Mouse (Mus musculus): Measurements from ENCODE around the gene Olfr670.
"Not testable (repeated sequence)": the region's sequence is repeated elsewhere in the genome, so short reads cannot be mapped to it uniquely, and the experiment has no call there.

The Olfr670 gene

GRCm38 (mm10) chr7:104962520-104962919, at the start of gene Olfr670:
Olfr670 (minus strand) TSS chr7:104962620.
- DNase-seq (ENCODE audit: low read depth, low spot score), result peak; percentile 2

DNA sequence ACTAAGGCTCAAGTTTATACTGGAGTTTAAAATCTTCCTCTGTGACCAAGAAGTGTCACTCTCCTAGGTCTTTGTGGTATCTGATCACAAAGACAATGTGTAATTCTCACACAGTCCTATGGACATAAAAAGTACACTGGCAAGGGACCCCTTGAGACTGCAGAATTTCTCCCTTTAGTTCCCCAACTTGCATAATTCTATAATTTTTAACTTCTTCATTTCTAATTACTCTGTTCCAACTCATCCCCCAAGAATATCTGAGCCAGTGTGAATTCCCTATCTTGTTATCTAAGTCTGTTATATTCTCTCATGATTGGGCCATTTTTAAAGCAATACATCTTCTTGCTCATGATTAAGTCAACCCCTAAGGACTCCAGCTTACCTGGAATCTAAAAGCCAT, 39.5 kb upstream of the Olfr670 start, which contains the start of gene Olfr672:
Olfr672 (minus strand) TSS at position 101 of the 400 bp plus-strand sequence.
- no peak for DNase-seq (ENCODE audit: low read depth, low spot score)

DNA sequence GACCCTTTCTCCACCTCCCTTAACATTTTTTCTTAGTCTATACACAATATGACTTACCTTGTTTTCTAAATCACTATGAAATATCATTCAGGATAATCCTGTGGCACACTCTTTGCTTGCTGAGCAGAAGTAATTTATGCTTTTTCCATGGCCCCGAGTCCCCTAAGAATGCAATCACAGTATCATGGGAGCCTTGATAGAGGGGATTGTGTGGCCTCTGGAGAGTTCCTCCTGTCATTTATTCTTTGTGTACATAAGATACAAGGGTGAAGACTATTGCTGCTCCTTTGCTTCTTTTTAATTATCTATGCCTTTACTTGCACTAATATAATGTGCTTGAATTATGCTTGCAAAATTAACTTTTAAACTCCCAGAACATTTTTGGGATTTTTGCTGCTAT, 16.6 kb upstream of the Olfr670 start, which contains the start of gene Olfr671:
Olfr671 (minus strand) TSS at position 101 of the 400 bp plus-strand sequence.
- no peak for DNase-seq (ENCODE audit: low read depth, low spot score)

DNA sequence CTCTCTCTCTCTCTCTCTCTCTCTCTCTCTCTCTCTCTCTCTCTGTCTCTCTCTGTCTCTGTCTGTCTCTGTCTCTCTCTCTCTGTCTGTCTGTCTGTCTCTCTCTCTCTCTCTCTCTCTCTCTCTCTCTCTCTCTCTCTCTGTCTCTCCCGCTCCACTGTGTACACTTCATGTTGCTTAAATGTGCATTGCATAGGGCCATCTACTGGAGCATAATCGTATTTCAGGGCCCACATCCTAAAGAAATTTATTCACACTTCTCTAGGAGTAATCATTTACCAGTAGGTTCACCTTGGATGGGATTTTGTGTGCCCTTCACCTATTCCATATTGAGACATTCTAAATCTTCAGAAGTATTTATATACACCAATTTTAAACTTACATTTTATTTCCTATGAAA, 10.1 kb upstream of the Olfr670 start:
- peak; percentile 71 for DNase-seq (ENCODE audit: low read depth, low spot score)

- DNase-seq (ENCODE audit: low read depth, low spot score), result not testable (repeated sequence)
Measured at GRCm38 (mm10) chr7:104950234-104950633, 12.2 kb downstream of the Olfr670 start.

DNA sequence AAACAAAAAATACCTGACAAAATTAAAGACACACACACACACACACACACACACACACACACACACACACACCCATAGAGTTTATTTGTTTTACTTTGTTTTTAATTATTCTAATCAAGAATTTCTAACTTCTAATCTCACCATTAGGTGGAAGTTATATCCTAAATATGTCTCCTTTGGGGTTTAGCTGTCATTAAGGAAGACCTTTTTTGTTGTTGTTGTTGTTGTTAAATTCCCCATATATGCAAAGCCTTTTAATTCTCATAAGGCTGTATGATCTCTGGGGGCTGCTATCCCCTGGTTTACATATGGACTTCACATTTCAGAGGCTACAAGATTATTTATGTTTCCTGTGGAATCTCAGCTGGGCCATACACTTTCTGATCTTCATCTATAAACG, 28.5 kb downstream of the Olfr670 start, which contains the start of gene Olfr669:
Olfr669 (plus strand) TSS at position 301 of the 400 bp plus-strand sequence.
- no peak for DNase-seq (ENCODE audit: low read depth, low spot score)

DNA sequence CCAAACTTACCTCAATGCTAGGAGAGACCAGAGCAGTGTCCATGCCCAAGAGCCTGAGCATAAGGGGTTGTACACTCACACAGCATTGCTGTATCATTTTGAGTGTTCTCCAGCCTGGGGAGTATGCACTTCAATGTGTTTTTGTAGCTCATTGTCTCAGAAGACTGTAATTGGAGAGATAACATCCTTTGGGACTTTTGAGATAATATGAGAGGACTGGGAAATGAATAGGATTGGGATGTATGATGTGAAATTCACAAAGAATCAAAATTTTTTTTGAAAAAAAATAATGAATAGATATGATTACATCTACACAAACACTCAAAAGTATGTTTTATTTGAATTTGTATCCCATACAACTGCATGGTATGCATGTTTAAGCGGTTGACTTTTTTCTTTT, 34.5 kb downstream of the Olfr670 start, which contains the start of gene Olfr668:
Olfr668 (minus strand) TSS at position 101 of the 400 bp plus-strand sequence.
- DNase-seq (ENCODE audit: low read depth, low spot score), result no peak

GRCm38 (mm10) chr7:104921382-104921781, 41.0 kb downstream of the Olfr670 start, which contains the start of gene Olfr667:
Olfr667 (minus strand) TSS chr7:104921482.
- no peak for DNase-seq (ENCODE audit: low read depth, low spot score)

Data from 3T3-L1 (cell line).